Mouse (Mus musculus) ES-Bruce4 (cell line): Measurements from ENCODE around the gene Pkd1l2.

ENCODE experiments used
- CTCF ChIP-seq: IDR thresholded peaks from one replicate; pipeline ENCODE4 v1.8.1; 2011; ENCODE audit warnings: low read depth, low read length
- EP300 ChIP-seq: IDR thresholded peaks from 2 replicates; pipeline ENCODE4 v1.6.1; 2011; ENCODE audit warnings: low read depth, low read length; ENCODE audit not compliant: insufficient read depth
- POLR2A ChIP-seq: IDR thresholded peaks from one replicate; pipeline ENCODE4 v1.8.1; 2011; ENCODE audit warnings: low read length; ENCODE audit not compliant: insufficient read depth

GRCm38 (mm10) chr8:117019323-117020275, 62.6 kb downstream of the Pkd1l2 start:
- no peak for TF ChIP-seq POLR2A
- TF ChIP-seq CTCF: no peak
- TF ChIP-seq EP300: no peak
